Mouse (Mus musculus) kidney, postnatal 4 days (tissue): Measurements from ENCODE around the gene Gm49405.

Experiments used
- DNase-seq, 2 experiments: peaks; one replicate each; pipeline ENCODE4 v3.0.0; 2021; ENCODE audit warnings: mixed read lengths in 2 of 2

Gene Gm49405

DNA sequence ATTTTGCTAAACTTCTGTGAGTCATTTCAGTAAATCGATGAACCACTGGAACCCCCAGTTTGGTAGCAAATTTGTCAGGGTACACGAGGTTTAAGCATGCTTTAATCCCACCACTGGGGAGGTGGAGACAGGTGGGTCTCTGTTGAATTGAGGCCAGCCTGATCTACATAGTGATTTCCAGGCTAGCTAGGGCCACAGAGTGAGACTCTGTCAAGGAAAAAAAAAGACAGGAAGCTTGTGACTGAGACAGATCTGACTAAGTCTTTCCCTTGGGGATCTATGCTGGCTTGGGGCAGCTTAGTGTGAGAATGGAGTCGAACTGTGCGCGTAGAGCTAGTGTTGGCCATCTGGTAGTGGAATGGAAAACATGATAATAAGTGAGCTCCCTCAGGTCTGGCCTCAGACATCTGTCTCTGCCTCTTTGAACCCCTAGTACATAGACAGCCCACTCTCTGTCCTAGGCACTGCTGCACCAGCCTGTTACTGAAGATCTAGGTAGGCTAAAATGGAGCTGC is 52.1 kb downstream of the Gm49405 start:
- no peak for DNase-seq

DNA sequence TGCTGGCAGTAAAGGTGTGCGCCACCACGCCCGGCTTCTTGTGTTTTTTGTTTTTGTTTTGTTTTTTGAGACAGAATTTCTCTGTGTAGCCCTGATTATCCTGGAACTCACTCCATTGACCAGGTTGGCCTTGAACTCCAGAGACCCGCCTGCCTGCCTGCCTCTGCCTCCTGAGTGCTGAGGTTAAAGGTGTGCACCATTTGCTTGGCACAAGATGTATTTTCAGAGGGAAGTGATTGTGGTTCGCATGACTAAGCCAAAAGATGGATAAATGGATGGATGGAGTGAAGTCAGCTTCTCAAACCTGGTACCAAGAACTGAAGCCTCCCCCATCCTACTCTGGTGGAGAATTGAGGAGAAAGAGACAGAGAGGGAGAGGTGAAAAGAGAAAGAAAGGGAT is 54.2 kb downstream of the Gm49405 start:
- DNase-seq = no peak
